In genomic region chr11:39794183-39794652, GRCm38 (mm10) we compare ENCODE assay signal across 9 mouse cellular contexts.
DNase-seq lines count a peak whose midpoint lies in the region; ATAC-seq lines count a peak whose summit lies in the region.
"Had no signal": no experiment of that assay in that cellular context is flagged by ENCODE, and none has a peak within 500 bp of the region (broad histone marks: within the 10 kb centered on the region; RNA-seq: fewer than 3 reads in every experiment).

No protein-coding gene starts in this region.

- peak overlapping the region; percentile 54 for H3K4me2 ChIP-seq in kidney, embryonic 16.5 days (replicated peaks; ENCODE audit: low read depth, low read length)
- H3K4me2 ChIP-seq in hindbrain, embryonic 12.5 days (replicated peaks), result peak overlapping the region; percentile 57
- peak overlapping the region; percentile 54 for H3K4me2 ChIP-seq in limb, embryonic 11.5 days (ENCODE audit: low read depth, severe bottlenecking)

- peak overlapping the region; percentile 30 for H3K4me3 ChIP-seq in kidney, embryonic 16.5 days (ENCODE audit: low read length)
- peak overlapping the region; percentile 34 for H3K4me3 ChIP-seq in hindbrain, embryonic 12.5 days
- H3K4me3 ChIP-seq in limb, embryonic 11.5 days (ENCODE audit: low read depth, low read length), result peak overlapping the region; percentile 16; the same call in 1 of the 2 replicates

- no peaks in the 10 kb centered on the region for H3K4me1 ChIP-seq in kidney, embryonic 16.5 days (ENCODE audit: insufficient read depth, low read length)
- H3K4me1 ChIP-seq in hindbrain, embryonic 12.5 days, result peaks cover 6% of the 10 kb centered on the region; the same call in 1 of the 2 replicates
- H3K4me1 ChIP-seq in limb, embryonic 11.5 days (ENCODE audit: control insufficient read depth, insufficient read depth, low read length), result no peaks in the 10 kb centered on the region

- no peaks in the 10 kb centered on the region for H3K27me3 ChIP-seq in kidney, embryonic 16.5 days (ENCODE audit: insufficient read depth, low read length)
- no peaks in the 10 kb centered on the region for H3K27me3 ChIP-seq in hindbrain, embryonic 12.5 days
- H3K27me3 ChIP-seq in limb, embryonic 11.5 days (ENCODE audit: control insufficient read depth, insufficient read depth, low read length), result no peaks in the 10 kb centered on the region

- no peak overlapping the region for H3K9ac ChIP-seq in kidney, embryonic 16.5 days (replicated peaks; ENCODE audit: low read length)
- peak overlapping the region; percentile 49; the same call in 1 of the 2 replicates for H3K9ac ChIP-seq in hindbrain, embryonic 12.5 days
- H3K9ac ChIP-seq in limb, embryonic 11.5 days (ENCODE audit: low read length), result peak overlapping the region; percentile 34; the same call in 1 of the 2 replicates

- intact Hi-C loops in gastrocnemius, postnatal 14 days (cut with DNase I; ENCODE audit: low total_unique reads), result no loop called here

- H3K36me3 ChIP-seq in kidney, embryonic 16.5 days (ENCODE audit: insufficient read depth, low read length), result no peaks in the 10 kb centered on the region
- no peaks in the 10 kb centered on the region for H3K36me3 ChIP-seq in hindbrain, embryonic 12.5 days
- no peaks in the 10 kb centered on the region for H3K36me3 ChIP-seq in limb, embryonic 11.5 days (ENCODE audit: control insufficient read depth, insufficient read depth, low read length)

- H3K9me3 ChIP-seq in kidney, embryonic 16.5 days (ENCODE audit: low read length), result no peaks in the 10 kb centered on the region
- no peaks in the 10 kb centered on the region for H3K9me3 ChIP-seq in hindbrain, embryonic 12.5 days (replicated peaks)
- H3K9me3 ChIP-seq in limb, embryonic 11.5 days (ENCODE audit: control insufficient read depth, low read length), result no peaks in the 10 kb centered on the region

- peak; percentile 65; the same call in 1 of the 2 replicates for ATAC-seq in kidney, embryonic 16.5 days (ENCODE audit: low FRiP score, low TSS enrichment)
- peak; percentile 93 for ATAC-seq in hindbrain, embryonic 12.5 days (ENCODE audit: low FRiP score)
- ATAC-seq in limb, embryonic 11.5 days (ENCODE audit: insufficient number of reproducible peaks, low FRiP score, low TSS enrichment, low read depth), result peak; percentile 80; the same call in 1 of the 2 replicates
- ATAC-seq: Patski had no signal

- 4% methylated on average over 14 of the region's 14 CpGs for WGBS in kidney, embryonic 16.5 days
- under 1% methylated on average over 13 of the region's 14 CpGs for WGBS in hindbrain, embryonic 12.5 days
- 3% methylated on average over 14 of the region's 14 CpGs for WGBS in limb, embryonic 11.5 days

- no peak for DNase-seq in kidney, adult 8-10 months
- DNase-seq in embryo, embryonic 11.5 days (ENCODE audit: low read depth, low spot score), result peak; percentile 31
- peak; percentile 61 for DNase-seq in limb, embryonic 11.5 days (ENCODE audit: low spot score)
- DNase-seq in right cerebral cortex, adult 18-20 months, result peak; percentile 14
- DNase-seq in spleen, postnatal 14 days (ENCODE audit: low spot score in 2 of 2), result no peak
- DNase-seq in gastrocnemius, postnatal 14 days, result no peak

- H3K27ac ChIP-seq in kidney, embryonic 16.5 days (ENCODE audit: low read length), result no peak overlapping the region
- peak overlapping the region; percentile 52 for H3K27ac ChIP-seq in hindbrain, embryonic 12.5 days
- H3K27ac ChIP-seq in limb, embryonic 11.5 days (replicated peaks; ENCODE audit: low read depth, low read length), result no peak overlapping the region

Comparison
In these comparisons a context has a peak if more than half of its experiments do, and no peak if none do; other contexts are left out.
1. DNase-seq: peak in embryo, embryonic 11.5 days (single experiment), limb, embryonic 11.5 days (single experiment) and right cerebral cortex, adult 18-20 months (single experiment); none in kidney, adult 8-10 months (0 of 2), spleen, postnatal 14 days (0 of 2) and gastrocnemius, postnatal 14 days (single experiment).
2. Peak in every context shown above with its lines, with median percentiles within 50 percentile points of each other: ATAC-seq, H3K4me2 ChIP-seq and H3K4me3 ChIP-seq.